11 mouse cellular contexts compared by ENCODE assay signal in genomic region chr8:46293741-46294151, GRCm38 (mm10). TPM values are rescaled to one million over a fixed set of nuclear protein-coding genes. Genes with fewer than 3 reads are reported as not detected.
DNase-seq lines count a peak whose midpoint lies in the region; ATAC-seq and TF ChIP-seq lines count a peak whose summit lies in the region.
"Had no signal": no experiment of that assay in that cellular context is flagged by ENCODE, and none has a peak within 500 bp of the region (broad histone marks: within the 10 kb centered on the region; RNA-seq: fewer than 3 reads in every experiment).

No protein-coding gene starts in this region.

- no peak overlapping the region for H3K27ac ChIP-seq in kidney, embryonic 15.5 days
- no peak overlapping the region for H3K27ac ChIP-seq in embryonic facial prominence, embryonic 13.5 days
- H3K27ac ChIP-seq in heart, postnatal 0 days (ENCODE audit: low read depth): no peak overlapping the region
- H3K27ac ChIP-seq in liver, embryonic 12.5 days: no peak overlapping the region
- H3K27ac ChIP-seq: neural tube, embryonic 13.5 days had no signal

- TF ChIP-seq EP300 in heart, postnatal 0 days (IDR thresholded peaks at IDR 0.05; ENCODE audit: low read depth): no peak

- TF ChIP-seq CTCF in heart, postnatal 0 days (IDR thresholded peaks at IDR 0.05; ENCODE audit: low read depth): no peak

- no peaks in the 10 kb centered on the region for H3K79me2 ChIP-seq in myocyte (ENCODE audit: control insufficient read depth, insufficient read depth)

- ATAC-seq in kidney, embryonic 15.5 days (replicated peaks; ENCODE audit: low FRiP score): no peak
- ATAC-seq in embryonic facial prominence, embryonic 13.5 days (ENCODE audit: insufficient number of reproducible peaks, insufficient read depth, low FRiP score, low TSS enrichment, low read depth): no peak
- ATAC-seq in heart, postnatal 0 days (ENCODE audit: insufficient read depth, low read depth): no peak
- ATAC-seq in liver, embryonic 12.5 days: no peak

- peaks cover 98% of the 10 kb centered on the region for H3K27me3 ChIP-seq in kidney, embryonic 15.5 days
- H3K27me3 ChIP-seq in embryonic facial prominence, embryonic 13.5 days: peaks cover 99% of the 10 kb centered on the region
- peaks cover 92% of the 10 kb centered on the region for H3K27me3 ChIP-seq in heart, postnatal 0 days (ENCODE audit: control insufficient read depth, insufficient read depth, low read length)
- peaks cover 64% of the 10 kb centered on the region for H3K27me3 ChIP-seq in myocyte (ENCODE audit: control insufficient read depth, insufficient read depth, insufficient read length)
- peaks cover 98% of the 10 kb centered on the region for H3K27me3 ChIP-seq in liver, embryonic 12.5 days (replicated peaks)

- peaks cover 25% of the 10 kb centered on the region for H3K4me1 ChIP-seq in kidney, embryonic 15.5 days
- H3K4me1 ChIP-seq in embryonic facial prominence, embryonic 13.5 days: peaks cover 28% of the 10 kb centered on the region
- no peaks in the 10 kb centered on the region for H3K4me1 ChIP-seq in heart, postnatal 0 days (ENCODE audit: control insufficient read depth, insufficient read depth)
- H3K4me1 ChIP-seq in liver, embryonic 12.5 days: no peaks in the 10 kb centered on the region

- H3K4me3 ChIP-seq in kidney, embryonic 15.5 days (replicated peaks): no peak overlapping the region; the same call in 1 of the 2 replicates
- peak overlapping the region; percentile 14; the same call in 1 of the 2 replicates for H3K4me3 ChIP-seq in embryonic facial prominence, embryonic 13.5 days
- H3K4me3 ChIP-seq in heart, postnatal 0 days (ENCODE audit: low read depth, low read length): peak overlapping the region; percentile 27
- no peak overlapping the region for H3K4me3 ChIP-seq in myocyte
- H3K4me3 ChIP-seq in liver, embryonic 12.5 days: no peak overlapping the region
- H3K4me3 ChIP-seq: neural tube, embryonic 13.5 days had no signal

- no peak overlapping the region for H3ac ChIP-seq in myocyte (ENCODE audit: control insufficient read depth, insufficient read length)

- TF ChIP-seq POLR2A in myocyte (IDR thresholded peaks at IDR 0.05; ENCODE audit: insufficient read length, low read depth): no peak

- no peak for DNase-seq in kidney, postnatal 14 days
- no peak for DNase-seq in heart, postnatal 0 days (ENCODE audit: low spot score)
- no peak for DNase-seq in urinary bladder, postnatal 25 days (ENCODE audit: low spot score)
- no peak for DNase-seq in thymus, postnatal 10 days (ENCODE audit: low spot score in 2 of 2)

- no peak overlapping the region for H3K9ac ChIP-seq in kidney, embryonic 15.5 days
- H3K9ac ChIP-seq in embryonic facial prominence, embryonic 13.5 days: no peak overlapping the region
- no peak overlapping the region for H3K9ac ChIP-seq in heart, postnatal 0 days (replicated peaks; ENCODE audit: low read depth, low read length)
- no peak overlapping the region for H3K9ac ChIP-seq in liver, embryonic 12.5 days
- H3K9ac ChIP-seq: neural tube, embryonic 13.5 days had no signal

- WGBS in kidney, embryonic 15.5 days: 0% methylated on average over 16 of the region's 16 CpGs
- WGBS in embryonic facial prominence, embryonic 13.5 days: under 1% methylated on average over 16 of the region's 16 CpGs
- WGBS in heart, postnatal 0 days: 2% methylated on average over 16 of the region's 16 CpGs
- WGBS in liver, embryonic 12.5 days (ENCODE audit: insufficient replicate concordance): 3% methylated on average over 16 of the region's 16 CpGs

- no peaks in the 10 kb centered on the region for H3K9me3 ChIP-seq in kidney, embryonic 15.5 days (replicated peaks)
- H3K9me3 ChIP-seq in embryonic facial prominence, embryonic 13.5 days: no peaks in the 10 kb centered on the region
- H3K9me3 ChIP-seq in heart, postnatal 0 days (replicated peaks; ENCODE audit: control insufficient read depth, low read length): no peaks in the 10 kb centered on the region
- no peaks in the 10 kb centered on the region for H3K9me3 ChIP-seq in liver, embryonic 12.5 days (replicated peaks)
- H3K9me3 ChIP-seq: G1E; neural tube, embryonic 13.5 days had no signal

- no peaks in the 10 kb centered on the region for H3K36me3 ChIP-seq in kidney, embryonic 15.5 days
- no peaks in the 10 kb centered on the region for H3K36me3 ChIP-seq in embryonic facial prominence, embryonic 13.5 days
- H3K36me3 ChIP-seq in heart, postnatal 0 days (replicated peaks; ENCODE audit: control insufficient read depth, insufficient read depth, low read length): no peaks in the 10 kb centered on the region
- H3K36me3 ChIP-seq in myocyte (ENCODE audit: control insufficient read depth, insufficient read depth): no peaks in the 10 kb centered on the region
- H3K36me3 ChIP-seq in liver, embryonic 12.5 days: no peaks in the 10 kb centered on the region
- H3K36me3 ChIP-seq: G1E; neural tube, embryonic 13.5 days had no signal

- peak overlapping the region; percentile 45; the same call in 1 of the 2 replicates for H3K4me2 ChIP-seq in kidney, embryonic 15.5 days
- H3K4me2 ChIP-seq in embryonic facial prominence, embryonic 13.5 days: peak overlapping the region; percentile 44
- peak overlapping the region; percentile 44 for H3K4me2 ChIP-seq in heart, postnatal 0 days (ENCODE audit: low read depth, low read length)
- peak overlapping the region; percentile 30 for H3K4me2 ChIP-seq in myocyte (ENCODE audit: low read depth)
- no peak overlapping the region for H3K4me2 ChIP-seq in liver, embryonic 12.5 days

TF ChIP-seq in myocyte, 11 proteins besides CTCF, POLR2A, EP300 and RAD21:
- TF ChIP-seq TCF12 (IDR thresholded peaks at IDR 0.05; ENCODE audit: insufficient read depth, poor library complexity, severe bottlenecking) (no peak), USF1 (IDR thresholded peaks at IDR 0.05; ENCODE audit: low read depth) (no peak), MYOG (IDR thresholded peaks at IDR 0.05; ENCODE audit: control insufficient read depth in 1 of 3, insufficient read depth in 1 of 3, insufficient read length in 2 of 3, low read depth in 2 of 3) (no peak), POLR2AphosphoS2 (IDR thresholded peaks at IDR 0.05; ENCODE audit: insufficient read length, low read depth) (no peak), MYOD1 (IDR thresholded peaks at IDR 0.05; ENCODE audit: control insufficient read depth in 1 of 3, insufficient read length in 2 of 3, low read depth in 2 of 3) (no peak), REST (IDR thresholded peaks at IDR 0.05; ENCODE audit: insufficient read depth, insufficient read length) (no peak), MAX (IDR thresholded peaks at IDR 0.05; ENCODE audit: low read depth) (no peak), SRF (IDR thresholded peaks at IDR 0.05; ENCODE audit: control insufficient read depth, insufficient read length, low read depth) (no peak), CEBPB (IDR thresholded peaks at IDR 0.05; ENCODE audit: insufficient read depth, poor library complexity, severe bottlenecking) (no peak), E2F4 (IDR thresholded peaks at IDR 0.05; ENCODE audit: insufficient read depth) (no peak), TCF3 (IDR thresholded peaks at IDR 0.05; ENCODE audit: insufficient read length, low read depth) (no peak)

RNA-seq across cellular contexts. Expression of gene Helt, which starts 0.7 kb away (rescaled TPM):
- not detected in 2 replicates for polyA plus RNA-seq in kidney, embryonic 15.5 days (2015; fragmentation: Nextera tagmentation; extraction: Ambion mirVana)
- polyA plus RNA-seq in embryonic facial prominence, embryonic 13.5 days (2015; fragmentation: Nextera tagmentation; extraction: Ambion mirVana): 0.48 TPM in 1 of 2 replicates, not detected in the other
- total RNA-seq in heart, postnatal 0 days (2014; rRNA removed; ENCODE audit: low replicate concordance): not detected in 2 replicates
- polyA plus RNA-seq in heart, postnatal 0 days (2015; fragmentation: Nextera tagmentation; extraction: Ambion mirVana): not detected in 2 replicates
- polyA plus RNA-seq in myocyte (2012; fragmentation: generic; extraction: Trizol): not detected
- not detected in 2 replicates for polyA plus RNA-seq in liver, embryonic 12.5 days (2016; fragmentation: Nextera tagmentation; extraction: Ambion mirVana)
- total RNA-seq: layer of hippocampus, adult 8-10 months had no signal
- polyA plus RNA-seq: G1E had no signal

Comparison
In these comparisons a context has a peak if more than half of its experiments do, and no peak if none do; other contexts are left out.
1. H3K4me3 ChIP-seq: peak in embryonic facial prominence, embryonic 13.5 days (single experiment) and heart, postnatal 0 days (single experiment); none in kidney, embryonic 15.5 days (single experiment), myocyte (single experiment) and liver, embryonic 12.5 days (single experiment).